Mouse (Mus musculus) neural tube, embryonic 14.5 days (tissue): ENCODE measurements around the gene Pidd1. TPM values are rescaled to one million over a fixed set of nuclear protein-coding genes. Genes with fewer than 3 reads are reported as not detected.

Source experiments
- ATAC-seq: fragments of 200-750 bp; cut with Nextera tagmentation; 2 replicates; pipeline ENCODE4 v1.8.0; 2017; ENCODE audit warnings: low read depth, mild to moderate bottlenecking, moderate TSS enrichment, moderate library complexity
- H3K27ac ChIP-seq: fragments of 300-500 bp; sonication (generic); 2 replicates; pipeline ENCODE4 v1.5.1; 2014; ENCODE audit warnings: low read depth, mild to moderate bottlenecking, control low read depth, low read length, moderate library complexity, mixed read lengths
- H3K27me3 ChIP-seq: fragments of 300-500 bp; sonication (generic); 2 replicates; pipeline ENCODE4 v1.6.1; 2014; ENCODE audit warnings: low read length; ENCODE audit not compliant: control insufficient read depth, insufficient read depth
- H3K36me3 ChIP-seq: fragments of 300-500 bp; sonication (generic); 2 replicates; pipeline ENCODE4 v1.6.1; 2014; ENCODE audit warnings: low read length, mixed read lengths; ENCODE audit not compliant: control insufficient read depth, insufficient read depth
- H3K4me1 ChIP-seq: fragments of 300-500 bp; sonication (generic); 2 replicates; pipeline ENCODE4 v1.6.1; 2014; ENCODE audit warnings: low read length; ENCODE audit not compliant: control insufficient read depth, insufficient read depth
- H3K4me2 ChIP-seq: fragments of 300-500 bp; sonication (generic); 2 replicates; pipeline ENCODE4 v1.6.1; 2014; ENCODE audit warnings: mild to moderate bottlenecking, low read depth, low read length, control low read depth
- H3K4me3 ChIP-seq: fragments of 300-500 bp; sonication (generic); 2 replicates; pipeline ENCODE4 v1.5.1; 2014; ENCODE audit warnings: low read depth, low read length, control low read depth, mixed read lengths
- H3K9ac ChIP-seq: fragments of 300-500 bp; sonication (generic); replicated peaks from 2 replicates; pipeline ENCODE4 v1.6.1; 2014; ENCODE audit warnings: low read depth, mild to moderate bottlenecking, control low read depth, low read length, mixed read lengths
- H3K9me3 ChIP-seq: fragments of 300-500 bp; sonication (generic); 2 replicates; pipeline ENCODE4 v1.6.1; 2016; ENCODE audit warnings: low read length; ENCODE audit not compliant: control insufficient read depth
- WGBS: fragments of 180-500 bp; shearing (Covaris S2); extraction: QIAGEN DNeasy Blood & Tissue Kit; methylation state at CpG from one replicate; pipeline ENCODE4 v1.1.7; 2014; 5-methylcytosine and 5-hydroxymethylcytosine counted together
- polyA plus RNA-seq: library from polyadenylated mRNA; unstranded; fragments of >200 nt; fragmentation: Nextera tagmentation; extraction: Ambion mirVana; gene quantifications from 2 replicates; pipeline ENCODE4 v1.2.1, GENCODE M21; 2014

Pidd1 gene
- polyA plus RNA-seq, 1 experiment from 2014 or later: 2.5 TPM

GRCm38 (mm10) chr7:141468522-141469211 is 24.8 kb upstream of the Pidd1 start:
- H3K36me3 ChIP-seq: peaks cover 17% of the 10 kb centered on the region
- peaks cover 20% of the 10 kb centered on the region for H3K27me3 ChIP-seq
- peak overlapping the region; percentile 59 for H3K4me3 ChIP-seq
- H3K9ac ChIP-seq: peak overlapping the region; percentile 84
- H3K4me2 ChIP-seq: peak overlapping the region; percentile 60
- WGBS: 11% methylated on average over 8 of the region's 8 CpGs
- H3K27ac ChIP-seq: peak overlapping the region; percentile 81
- no peaks in the 10 kb centered on the region for H3K9me3 ChIP-seq
- H3K4me1 ChIP-seq: peaks cover 23% of the 10 kb centered on the region
- peak; percentile 81 for ATAC-seq

- Histone ChIP-seq H3K27ac (peak overlapping the region; percentile 81), H3K9ac (peak overlapping the region; percentile 84), H3K9me3 (no peaks in the 10 kb centered on the region), H3K27me3 (peaks cover 25% of the 10 kb centered on the region), H3K4me1 (peaks cover 20% of the 10 kb centered on the region), H3K4me3 (peak overlapping the region; percentile 59), H3K36me3 (peaks cover 17% of the 10 kb centered on the region), H3K4me2 (peak overlapping the region; percentile 60)
- 15% methylated on average over 5 of the region's 5 CpGs for WGBS
- no peak for ATAC-seq
Observed at GRCm38 (mm10) chr7:141468164-141468521, 24.3 kb upstream of the Pidd1 start.

GRCm38 (mm10) chr7:141467230-141468030 is 23.6 kb upstream of the Pidd1 start, which contains the start of gene Cd151:
TSS of gene Cd151 (plus strand) at chr7:141467392.
- peak within 1 kb of the TSS; percentile 81 for H3K27ac ChIP-seq
- 1% methylated on average over 52 of the region's 52 CpGs for WGBS
- no peaks in the 10 kb centered on the region for H3K9me3 ChIP-seq
- peaks cover 28% of the 10 kb centered on the region for H3K27me3 ChIP-seq
- H3K36me3 ChIP-seq: peaks cover 17% of the 10 kb centered on the region
- peak within 1 kb of the TSS; percentile 60 for H3K4me2 ChIP-seq
- peak; percentile 50 for ATAC-seq
- H3K4me3 ChIP-seq: peak within 1 kb of the TSS; percentile 59
- H3K4me1 ChIP-seq: peaks cover 20% of the 10 kb centered on the region
- H3K9ac ChIP-seq: peak within 1 kb of the TSS; percentile 84

GRCm38 (mm10) chr7:141466607-141467148 is 22.9 kb upstream of the Pidd1 start:
- Histone ChIP-seq H3K9me3 (no peaks in the 10 kb centered on the region), H3K27me3 (peaks cover 34% of the 10 kb centered on the region), H3K4me3 (peak overlapping the region; percentile 59), H3K4me1 (peaks cover 22% of the 10 kb centered on the region), H3K27ac (no peak overlapping the region), H3K4me2 (peak overlapping the region; percentile 60), H3K9ac (no peak overlapping the region), H3K36me3 (peaks cover 17% of the 10 kb centered on the region)
- WGBS: 68% methylated on average over 10 of the region's 10 CpGs
- no peak for ATAC-seq

- H3K9ac ChIP-seq: no peak overlapping the region
- H3K4me1 ChIP-seq: peaks cover 22% of the 10 kb centered on the region
- no peak overlapping the region for H3K27ac ChIP-seq
- no peak overlapping the region for H3K4me2 ChIP-seq
- 83% methylated on average over 7 of the region's 7 CpGs for whole genome bisulfite sequencing
- H3K36me3 ChIP-seq: peaks cover 11% of the 10 kb centered on the region
- ATAC-seq: no peak
- no peak overlapping the region for H3K4me3 ChIP-seq
- H3K9me3 ChIP-seq: no peaks in the 10 kb centered on the region
- peaks cover 36% of the 10 kb centered on the region for H3K27me3 ChIP-seq
Observed at GRCm38 (mm10) chr7:141466045-141466394, 22.2 kb upstream of the Pidd1 start.

GRCm38 (mm10) chr7:141465388-141466044 is 21.7 kb upstream of the Pidd1 start:
- peaks cover 22% of the 10 kb centered on the region for H3K4me1 ChIP-seq
- H3K4me2 ChIP-seq: no peak overlapping the region
- H3K4me3 ChIP-seq: no peak overlapping the region
- no peak for ATAC-seq
- H3K27ac ChIP-seq: no peak overlapping the region
- peaks cover 7% of the 10 kb centered on the region for H3K36me3 ChIP-seq
- WGBS: 38% methylated on average over 10 of the region's 10 CpGs
- H3K9ac ChIP-seq: no peak overlapping the region
- H3K27me3 ChIP-seq: peaks cover 41% of the 10 kb centered on the region
- no peaks in the 10 kb centered on the region for H3K9me3 ChIP-seq

GRCm38 (mm10) chr7:141464603-141465201 is 20.9 kb upstream of the Pidd1 start:
- peak overlapping the region; percentile 32; the same call in 1 of the 2 replicates for H3K4me2 ChIP-seq
- H3K36me3 ChIP-seq: peaks cover 1% of the 10 kb centered on the region; the same call in 1 of the 2 replicates
- no peak for ATAC-seq
- H3K27ac ChIP-seq: no peak overlapping the region
- H3K27me3 ChIP-seq: peaks cover 46% of the 10 kb centered on the region
- H3K4me3 ChIP-seq: peak overlapping the region; percentile 12; the same call in 1 of the 2 replicates
- peaks cover 20% of the 10 kb centered on the region for H3K4me1 ChIP-seq
- H3K9ac ChIP-seq: no peak overlapping the region
- WGBS: 4% methylated on average over 35 of the region's 38 CpGs
- no peaks in the 10 kb centered on the region for H3K9me3 ChIP-seq

- Histone ChIP-seq H3K4me3 (no peak overlapping the region), H3K27me3 (peaks cover 52% of the 10 kb centered on the region), H3K27ac (no peak overlapping the region), H3K9me3 (no peaks in the 10 kb centered on the region), H3K9ac (0 out of 2 replicates have a peak overlapping the region, but pooled peaks have one; percentile 1), H3K36me3 (peaks cover 8% of the 10 kb centered on the region; the same call in 1 of the 2 replicates), H3K4me1 (peaks cover 13% of the 10 kb centered on the region), H3K4me2 (peak overlapping the region; percentile 32; the same call in 1 of the 2 replicates)
- no peak for ATAC-seq
- 14% methylated on average over 12 of the region's 12 CpGs for WGBS
Observed at GRCm38 (mm10) chr7:141463824-141464602, 20.2 kb upstream of the Pidd1 start.
